Mouse (Mus musculus): Measurements from ENCODE around the gene Arl16. TPM values are rescaled to one million over a fixed set of nuclear protein-coding genes. Genes with fewer than 3 reads are reported as not detected.

Gene Arl16
- polyA plus RNA-seq, 1 experiment from 2014 or later: 35.9 TPM

DNA sequence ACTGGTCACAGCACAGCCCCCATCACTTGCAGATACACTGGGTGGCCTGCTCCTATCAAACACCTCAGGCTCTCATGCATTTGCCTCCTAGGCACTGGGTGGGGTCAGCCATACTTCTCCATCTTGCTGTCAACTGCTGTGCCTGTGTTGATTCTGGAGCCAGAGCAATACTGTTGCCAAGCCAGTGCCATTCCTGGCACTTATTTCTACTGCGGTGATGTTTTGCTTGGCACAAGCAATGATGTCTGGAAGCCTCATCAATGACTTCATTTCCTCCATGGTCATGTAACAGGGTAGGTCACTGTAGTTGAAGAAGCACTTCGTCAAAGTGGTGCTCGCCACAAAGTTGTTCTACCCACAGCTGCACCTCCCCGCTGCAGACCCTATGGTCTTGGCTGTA is 1.9 kb downstream of the Arl16 start:
- H3K27me3 ChIP-seq (replicated peaks): no peaks in the 10 kb centered on the region
- H3K36me3 ChIP-seq: peaks cover 60% of the 10 kb centered on the region
- peaks cover 27% of the 10 kb centered on the region for H3K4me1 ChIP-seq (replicated peaks)
- no peaks in the 10 kb centered on the region for H3K9me3 ChIP-seq (replicated peaks)
- H3K4me2 ChIP-seq: peak overlapping the region; percentile 98
- H3K9ac ChIP-seq: no peak overlapping the region
- H3K4me3 ChIP-seq: no peak overlapping the region
- ATAC-seq (ENCODE audit: insufficient number of reproducible peaks, low FRiP score): no peak
- no peak overlapping the region for H3K27ac ChIP-seq (ENCODE audit: poor library complexity, severe bottlenecking)
- 73% methylated on average over 4 of the region's 4 CpGs for WGBS

DNA sequence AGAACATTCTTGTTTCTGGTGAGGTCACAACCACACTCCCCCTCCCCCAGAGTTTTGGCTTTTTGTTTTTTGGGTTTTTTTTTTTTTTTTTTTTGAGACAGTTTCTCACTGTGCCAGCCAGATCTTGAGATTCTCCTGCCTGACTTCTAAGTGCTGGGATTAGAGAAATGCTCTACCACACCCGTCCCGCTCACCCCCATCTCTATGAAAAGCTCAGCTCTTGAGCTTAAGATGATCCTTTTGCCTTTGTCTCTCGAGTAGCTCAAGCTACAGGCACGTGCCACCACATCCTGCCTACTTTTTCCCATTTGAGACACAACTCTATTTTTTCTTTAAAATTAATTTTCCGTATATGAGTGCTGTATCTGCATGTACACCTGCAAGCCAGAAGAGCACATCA is 3.0 kb downstream of the Arl16 start:
- Histone ChIP-seq H3K36me3 (peaks cover 59% of the 10 kb centered on the region), H3K4me2 (no peak overlapping the region), H3K27me3 (replicated peaks) (no peaks in the 10 kb centered on the region), H3K27ac (ENCODE audit: poor library complexity, severe bottlenecking) (no peak overlapping the region), H3K9me3 (replicated peaks) (no peaks in the 10 kb centered on the region), H3K9ac (no peak overlapping the region), H3K4me3 (no peak overlapping the region), H3K4me1 (replicated peaks) (peaks cover 28% of the 10 kb centered on the region)
- no peak for ATAC-seq (ENCODE audit: insufficient number of reproducible peaks, low FRiP score)
- 80% methylated on average over 5 of the region's 5 CpGs for WGBS

DNA sequence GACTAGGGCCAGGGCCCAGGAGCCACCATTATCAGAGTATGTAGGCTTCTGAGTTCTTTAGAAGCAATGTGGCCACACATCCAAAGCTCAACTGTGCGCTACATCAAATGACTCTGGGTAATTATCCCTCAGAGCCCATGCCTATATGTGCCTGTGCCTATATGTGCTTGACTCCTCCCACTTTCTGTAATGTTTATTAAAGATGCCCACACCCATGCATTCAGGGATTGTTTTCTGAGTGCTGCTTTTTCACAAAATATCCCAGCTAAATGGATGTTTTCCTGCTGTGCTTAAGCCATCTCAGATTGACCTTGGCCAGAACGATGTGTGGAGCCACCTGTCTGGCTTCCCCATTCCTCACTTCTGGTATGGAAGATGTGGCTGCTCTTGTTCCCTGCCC is 3.9 kb downstream of the Arl16 start:
- H3K9ac ChIP-seq: no peak overlapping the region

DNA sequence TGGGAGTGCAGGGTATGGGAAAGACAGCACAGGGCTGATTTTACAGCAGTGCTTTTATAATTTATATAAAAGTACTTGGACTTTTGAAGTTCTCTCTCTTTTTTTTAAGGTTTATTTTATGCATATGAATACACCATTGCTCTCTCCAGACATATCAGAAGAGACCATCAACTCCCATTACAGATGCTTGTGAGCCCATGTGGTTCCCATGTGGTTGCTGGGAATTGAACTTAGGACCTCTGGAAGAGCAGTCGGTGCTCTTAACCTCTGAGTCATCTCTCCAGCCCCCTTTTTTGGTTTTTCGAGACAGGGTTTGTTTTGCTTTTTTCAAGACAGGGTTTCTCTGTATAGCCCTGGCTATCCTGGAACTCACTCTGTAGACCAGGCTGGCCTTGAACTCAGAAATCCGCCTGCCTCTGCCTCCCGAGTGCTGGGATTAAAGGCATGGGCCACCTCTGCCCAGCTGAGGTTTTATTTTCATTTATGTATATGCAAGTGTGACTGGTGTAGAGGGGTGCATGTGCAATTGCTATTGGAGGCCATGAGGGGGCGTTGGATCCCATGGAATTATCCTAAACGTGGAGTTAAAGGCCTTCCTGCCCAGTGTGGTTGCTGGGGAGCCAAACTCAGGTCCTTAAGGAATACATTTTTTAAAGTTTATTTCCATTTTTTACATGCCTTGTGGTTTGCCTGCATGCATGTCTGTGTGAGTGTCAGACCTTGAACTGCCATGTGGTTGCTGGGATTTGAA is 8.4 kb downstream of the Arl16 start:
- no peak overlapping the region for H3K27ac ChIP-seq (ENCODE audit: poor library complexity, severe bottlenecking)
- H3K27me3 ChIP-seq (replicated peaks): no peaks in the 10 kb centered on the region
- ATAC-seq (ENCODE audit: insufficient number of reproducible peaks, low FRiP score): no peak
- peak overlapping the region; percentile 92 for H3K4me2 ChIP-seq
- peak overlapping the region; percentile 82 for H3K4me3 ChIP-seq
- peaks cover 16% of the 10 kb centered on the region for H3K4me1 ChIP-seq (replicated peaks)
- peak overlapping the region; percentile 92 for H3K9ac ChIP-seq
- WGBS: 64% methylated on average over 6 of the region's 6 CpGs
- no peaks in the 10 kb centered on the region for H3K9me3 ChIP-seq (replicated peaks)
- H3K36me3 ChIP-seq: peaks cover 48% of the 10 kb centered on the region

More for the DNA sequence above, 3.9 kb downstream of the Arl16 start:
- Histone ChIP-seq H3K4me3 (no peak overlapping the region), H3K9me3 (replicated peaks) (no peaks in the 10 kb centered on the region), H3K4me1 (replicated peaks) (peaks cover 33% of the 10 kb centered on the region), H3K27ac (ENCODE audit: poor library complexity, severe bottlenecking) (no peak overlapping the region), H3K36me3 (peaks cover 58% of the 10 kb centered on the region), H3K27me3 (replicated peaks) (no peaks in the 10 kb centered on the region), H3K4me2 (no peak overlapping the region)
- WGBS: 87% methylated on average over 2 of the region's 2 CpGs
- ATAC-seq (ENCODE audit: insufficient number of reproducible peaks, low FRiP score): no peak

DNA sequence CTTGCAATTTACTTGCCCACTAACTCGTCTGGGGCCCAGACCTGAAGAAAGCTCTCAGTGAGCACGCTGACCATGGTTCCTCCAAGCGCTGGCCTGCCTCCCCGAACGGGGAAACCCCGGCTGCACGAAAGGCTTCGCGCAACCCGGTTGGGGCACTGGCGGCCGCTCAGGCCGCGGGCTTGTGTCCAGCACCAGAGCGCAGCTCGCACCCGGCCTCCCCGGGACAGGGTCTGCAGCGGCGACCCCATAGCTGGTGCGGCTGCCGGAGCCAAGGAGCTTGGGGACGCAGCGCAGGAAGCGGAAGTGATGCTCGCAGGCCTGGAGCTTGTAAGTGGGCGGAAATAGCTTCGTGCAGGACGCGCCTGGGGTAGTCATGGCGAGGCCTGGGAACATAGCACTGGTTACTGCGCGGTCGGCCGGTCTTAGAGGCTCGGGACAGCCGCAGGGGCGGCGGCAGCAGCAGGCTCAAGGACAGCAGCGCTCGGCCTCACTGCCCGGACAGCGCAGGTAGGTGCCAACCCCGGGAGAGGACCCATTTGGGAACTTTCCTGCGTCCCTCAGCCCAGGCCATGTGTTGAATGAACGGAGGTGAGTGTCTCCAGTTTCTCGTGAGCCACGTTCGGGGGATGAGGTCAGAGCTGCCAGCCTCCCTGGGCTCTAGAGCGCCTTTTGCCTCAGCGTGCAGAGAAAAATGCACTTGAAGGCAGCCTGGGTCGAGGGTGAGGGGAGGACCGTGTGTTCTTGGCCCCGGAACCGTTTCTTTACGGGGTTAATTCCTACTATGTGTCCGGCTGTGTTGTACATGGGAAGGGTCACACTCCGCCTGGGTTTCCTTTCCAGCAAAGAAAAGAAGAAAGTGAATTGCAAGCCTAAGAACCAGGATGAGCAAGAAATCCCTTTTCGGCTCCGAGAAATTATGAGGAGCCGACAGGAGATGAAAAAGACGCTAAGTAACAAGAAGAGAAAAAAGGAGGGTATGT is 9.3 kb downstream of the Arl16 start, which contains the start of the genes Oxld1 and Ccdc137:
TSS of gene Oxld1 (minus strand) at position 297 of the 980 bp plus-strand sequence.
TSS of gene Ccdc137 (plus strand) at position 344 of the 980 bp plus-strand sequence.
- no peaks in the 10 kb centered on the region for H3K27me3 ChIP-seq (replicated peaks)
- H3K9ac ChIP-seq: peak within 1 kb of the TSS; percentile 92
- ATAC-seq (ENCODE audit: insufficient number of reproducible peaks, low FRiP score): peak; percentile 87
- no peaks in the 10 kb centered on the region for H3K9me3 ChIP-seq (replicated peaks)
- peak within 1 kb of the TSS; percentile 92 for H3K4me2 ChIP-seq
- peak within 1 kb of the TSS; percentile 92 for H3K27ac ChIP-seq (ENCODE audit: poor library complexity, severe bottlenecking)
- peaks cover 39% of the 10 kb centered on the region for H3K36me3 ChIP-seq
- WGBS: 3% methylated on average over 62 of the region's 62 CpGs
- peaks cover 16% of the 10 kb centered on the region for H3K4me1 ChIP-seq (replicated peaks)
- peak within 1 kb of the TSS; percentile 82 for H3K4me3 ChIP-seq

DNA sequence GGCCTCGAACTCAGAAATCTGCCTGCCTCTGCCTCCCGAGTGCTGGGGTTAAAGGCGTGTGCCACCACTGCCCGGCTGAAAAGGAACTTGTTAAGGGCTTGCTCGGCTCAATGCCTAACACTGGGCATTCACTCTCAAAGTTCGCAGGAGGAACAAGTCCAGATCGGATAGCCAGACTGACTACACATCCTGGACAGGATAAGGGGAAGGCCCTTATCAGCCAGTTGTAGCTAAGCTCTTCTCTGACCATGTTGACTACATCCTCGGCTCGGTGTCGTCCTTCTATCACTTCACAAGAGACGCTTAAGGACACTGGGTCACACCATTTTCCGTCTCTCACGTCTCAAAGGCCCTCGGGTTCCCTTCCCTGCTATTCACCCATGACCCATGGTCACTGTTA is 10.0 kb downstream of the Arl16 start:
- Histone ChIP-seq H3K36me3 (peaks cover 34% of the 10 kb centered on the region), H3K27me3 (replicated peaks) (no peaks in the 10 kb centered on the region), H3K27ac (ENCODE audit: poor library complexity, severe bottlenecking) (peak overlapping the region; percentile 92), H3K4me1 (replicated peaks) (peaks cover 16% of the 10 kb centered on the region), H3K9ac (peak overlapping the region; percentile 92), H3K9me3 (replicated peaks) (no peaks in the 10 kb centered on the region), H3K4me2 (peak overlapping the region; percentile 92), H3K4me3 (peak overlapping the region; percentile 82)
- ATAC-seq (ENCODE audit: insufficient number of reproducible peaks, low FRiP score): 0 out of 2 replicates have a peak, but pooled peaks have one; percentile 46
- 16% methylated on average over 14 of the region's 14 CpGs for WGBS

DNA sequence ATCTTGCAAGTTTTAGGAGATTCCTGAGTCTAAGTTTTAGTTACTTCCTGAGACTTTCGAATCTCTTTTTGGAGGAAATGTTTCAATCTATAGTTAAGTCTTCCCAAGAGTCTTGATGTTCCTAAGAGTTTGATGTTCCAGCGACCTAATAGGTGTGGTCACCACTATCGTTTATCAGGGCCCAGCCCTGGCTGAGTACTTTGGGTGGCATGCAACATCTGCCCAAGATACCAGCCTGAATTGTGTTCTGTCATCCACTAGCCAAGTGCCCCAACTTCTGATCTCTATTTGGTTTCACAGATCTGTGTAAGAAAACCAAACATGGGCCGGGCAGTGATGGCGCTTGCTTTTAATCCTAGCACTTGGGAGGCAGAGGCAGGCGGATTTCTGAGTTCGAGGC is 12.0 kb downstream of the Arl16 start:
- 93% methylated on average over 7 of the region's 7 CpGs for WGBS
- peaks cover 16% of the 10 kb centered on the region for H3K4me1 ChIP-seq (replicated peaks)
- H3K4me2 ChIP-seq: no peak overlapping the region
- H3K9ac ChIP-seq: no peak overlapping the region
- no peak overlapping the region for H3K4me3 ChIP-seq
- no peaks in the 10 kb centered on the region for H3K9me3 ChIP-seq (replicated peaks)
- peaks cover 15% of the 10 kb centered on the region for H3K36me3 ChIP-seq
- no peak for ATAC-seq (ENCODE audit: insufficient number of reproducible peaks, low FRiP score)
- no peaks in the 10 kb centered on the region for H3K27me3 ChIP-seq (replicated peaks)
- H3K27ac ChIP-seq (ENCODE audit: poor library complexity, severe bottlenecking): no peak overlapping the region

DNA sequence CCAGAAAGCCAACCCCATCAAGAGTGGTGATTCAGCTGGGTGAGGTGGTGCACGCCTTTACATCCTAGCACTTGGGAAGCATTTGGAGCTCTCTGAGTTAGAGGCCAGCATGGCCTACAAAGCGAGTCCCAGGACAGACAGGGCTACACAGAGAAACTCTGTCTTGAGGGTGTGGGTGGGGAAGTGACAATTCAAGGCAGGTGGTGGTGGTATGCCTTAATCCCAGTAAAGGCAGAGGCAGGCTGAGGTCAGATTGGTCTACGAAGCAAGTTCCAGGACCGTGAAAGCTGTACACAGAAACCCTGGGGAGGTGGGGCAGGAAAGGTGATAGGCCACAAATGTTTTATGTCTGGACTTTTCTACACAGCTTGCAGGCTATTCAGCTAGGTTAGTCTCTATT is 12.4 kb downstream of the Arl16 start:
- Histone ChIP-seq H3K9me3 (replicated peaks) (no peaks in the 10 kb centered on the region), H3K36me3 (peaks cover 12% of the 10 kb centered on the region), H3K27me3 (replicated peaks) (no peaks in the 10 kb centered on the region), H3K27ac (ENCODE audit: poor library complexity, severe bottlenecking) (no peak overlapping the region), H3K4me2 (no peak overlapping the region), H3K4me1 (replicated peaks) (peaks cover 16% of the 10 kb centered on the region), H3K9ac (no peak overlapping the region), H3K4me3 (no peak overlapping the region)
- no peak for ATAC-seq (ENCODE audit: insufficient number of reproducible peaks, low FRiP score)
- 89% methylated on average over 4 of the region's 4 CpGs for WGBS

DNA sequence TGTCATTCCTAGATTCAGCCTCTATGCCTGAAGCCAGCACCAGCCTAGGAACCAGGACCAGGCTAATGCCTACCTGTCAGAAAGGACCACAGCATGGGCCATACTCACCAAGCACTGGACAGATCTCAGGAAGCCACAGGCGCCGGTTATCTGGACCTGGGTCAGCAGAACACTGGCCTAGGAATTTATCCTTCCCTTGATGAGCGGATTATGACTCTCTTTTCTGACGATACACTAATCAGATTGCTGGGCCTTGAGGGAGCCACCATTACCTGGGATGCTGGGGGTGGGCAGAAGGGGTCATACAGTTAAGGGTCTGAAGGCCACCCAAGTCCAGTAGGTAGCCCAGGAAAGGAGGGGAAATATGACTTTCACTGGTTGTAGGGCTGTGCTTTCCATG is 14.1 kb downstream of the Arl16 start, which contains the start of gene Pde6g:
TSS of gene Pde6g (minus strand) at position 195 of the 400 bp plus-strand sequence.
- Histone ChIP-seq H3K27ac (ENCODE audit: poor library complexity, severe bottlenecking) (no peak within 1 kb of the TSS), H3K9me3 (replicated peaks) (no peaks in the 10 kb centered on the region), H3K36me3 (peaks cover 4% of the 10 kb centered on the region; the same call in 1 of the 2 replicates), H3K4me3 (no peak within 1 kb of the TSS), H3K4me2 (no peak within 1 kb of the TSS), H3K9ac (no peak within 1 kb of the TSS), H3K4me1 (replicated peaks) (peaks cover 5% of the 10 kb centered on the region), H3K27me3 (replicated peaks) (no peaks in the 10 kb centered on the region)
- ATAC-seq (ENCODE audit: insufficient number of reproducible peaks, low FRiP score): no peak
- WGBS: 74% methylated on average over 4 of the region's 4 CpGs

DNA sequence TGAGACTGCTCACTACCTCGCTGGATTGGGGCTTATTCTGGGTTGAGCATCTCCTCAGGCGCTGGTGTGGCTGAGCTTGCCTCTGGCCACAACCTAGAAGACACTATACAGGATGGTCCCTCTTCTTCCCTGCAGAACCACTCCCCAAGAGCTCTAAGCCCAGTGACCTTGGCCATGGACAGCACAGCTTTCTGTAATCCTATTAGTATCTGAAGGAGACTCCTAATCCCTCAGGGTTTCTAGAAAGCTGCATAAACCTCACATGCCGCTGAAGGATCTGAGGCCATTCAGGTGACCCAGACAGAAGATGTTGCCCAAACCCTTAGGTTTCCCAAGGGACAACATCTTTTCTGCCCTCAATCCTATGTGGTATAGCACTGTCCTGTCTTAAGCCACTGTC is 15.2 kb downstream of the Arl16 start:
- Histone ChIP-seq H3K9me3 (replicated peaks) (no peaks in the 10 kb centered on the region), H3K4me1 (replicated peaks) (peaks cover 9% of the 10 kb centered on the region), H3K27me3 (replicated peaks) (no peaks in the 10 kb centered on the region), H3K36me3 (peaks cover 4% of the 10 kb centered on the region; the same call in 1 of the 2 replicates), H3K27ac (ENCODE audit: poor library complexity, severe bottlenecking) (no peak overlapping the region), H3K4me2 (no peak overlapping the region), H3K4me3 (no peak overlapping the region), H3K9ac (no peak overlapping the region)
- WGBS: 59% methylated on average over 3 of the region's 3 CpGs
- no peak for ATAC-seq (ENCODE audit: insufficient number of reproducible peaks, low FRiP score)

DNA sequence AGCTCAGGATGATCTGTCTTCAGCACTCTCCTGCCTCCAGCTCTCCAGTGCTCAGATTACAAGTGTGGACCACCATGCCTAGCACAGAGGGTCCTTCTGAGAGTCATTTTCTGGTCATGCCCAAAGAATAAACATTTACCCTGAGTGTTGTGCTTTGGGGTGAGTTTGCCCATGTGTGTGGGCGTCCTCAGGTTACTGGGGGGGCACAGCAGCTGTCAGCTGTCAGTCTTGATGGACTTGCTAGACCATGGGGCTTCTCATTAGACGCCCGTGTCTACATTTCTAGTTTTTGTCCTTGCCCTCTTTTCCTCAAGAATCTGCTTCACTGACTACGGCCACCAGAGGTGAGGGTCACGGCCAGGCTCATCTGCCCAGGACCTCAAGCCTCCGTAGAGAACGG is 20.2 kb downstream of the Arl16 start:
- Histone ChIP-seq H3K27me3 (replicated peaks) (no peaks in the 10 kb centered on the region), H3K9me3 (replicated peaks) (no peaks in the 10 kb centered on the region), H3K27ac (ENCODE audit: poor library complexity, severe bottlenecking) (no peak overlapping the region), H3K9ac (no peak overlapping the region), H3K4me2 (no peak overlapping the region), H3K4me1 (replicated peaks) (peaks cover 8% of the 10 kb centered on the region; the same call in 1 of the 2 replicates), H3K4me3 (no peak overlapping the region), H3K36me3 (no peaks in the 10 kb centered on the region)
- WGBS: 75% methylated on average over 7 of the region's 7 CpGs
- ATAC-seq (ENCODE audit: insufficient number of reproducible peaks, low FRiP score): no peak

Data from heart, embryonic 12.5 days (tissue).